Mouse (Mus musculus): ENCODE measurements around the gene Gls2. TPM values are rescaled to one million over a fixed set of nuclear protein-coding genes. Genes with fewer than 3 reads are reported as not detected.
"Not testable (repeated sequence)": the region's sequence is repeated elsewhere in the genome, so short reads cannot be mapped to it uniquely, and the experiment has no call there.

Gene Gls2
- 1 to 10 TPM; 2.5 to 4.2 (median 3.5) TPM for total RNA-seq (2022)

DNA sequence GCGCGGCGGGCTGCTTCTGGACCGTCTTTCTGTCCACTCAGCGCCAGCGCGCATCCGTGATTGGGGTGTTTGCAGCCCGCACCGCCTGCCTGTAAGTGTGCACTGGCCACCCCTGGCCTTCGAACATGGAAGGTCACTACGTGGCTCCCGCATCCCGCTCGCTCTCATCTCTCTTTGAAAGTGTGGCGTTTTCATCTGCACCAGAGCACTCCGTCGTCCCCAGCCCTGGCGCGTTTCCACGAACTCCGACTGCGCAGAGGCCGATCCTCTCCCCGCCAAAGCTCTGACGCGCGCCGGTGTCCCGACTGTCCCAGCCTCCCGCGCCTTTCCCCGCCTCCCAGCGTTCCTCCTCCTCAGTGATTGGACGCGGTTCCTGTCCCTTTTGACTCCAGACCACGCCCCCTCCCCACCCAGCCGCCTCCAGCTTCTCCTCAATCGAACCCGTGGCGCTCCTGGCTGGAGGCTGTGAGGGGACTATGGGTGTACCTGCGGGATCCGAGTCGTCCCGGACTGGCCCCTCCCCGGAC lies at the start of gene Gls2:
Gls2 (plus strand) TSS at position 434 of the 527 bp plus-strand sequence.
- DNase-seq = peak; percentile 97

DNA sequence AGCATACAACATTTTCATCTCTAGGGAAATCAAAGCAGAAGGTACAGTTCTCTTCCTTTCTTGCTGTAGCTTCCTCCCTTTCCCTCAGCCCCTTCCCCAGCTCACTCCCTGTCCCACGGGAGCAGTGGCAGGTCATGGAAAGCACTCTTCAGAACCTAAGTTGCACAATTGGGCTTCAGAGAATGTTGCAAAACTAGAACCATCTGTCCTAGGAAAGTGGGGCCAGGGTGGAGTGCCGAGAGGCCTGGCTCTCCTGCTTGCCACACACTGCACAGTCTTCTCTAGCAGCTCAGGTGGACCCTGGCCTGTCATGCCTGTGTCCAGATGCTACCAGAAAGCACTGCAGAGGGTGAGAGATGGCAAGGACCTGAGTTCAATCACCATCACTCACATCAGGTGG lies 49.3 kb upstream of the Gls2 start:
- peak; percentile 45 for DNase-seq

DNA sequence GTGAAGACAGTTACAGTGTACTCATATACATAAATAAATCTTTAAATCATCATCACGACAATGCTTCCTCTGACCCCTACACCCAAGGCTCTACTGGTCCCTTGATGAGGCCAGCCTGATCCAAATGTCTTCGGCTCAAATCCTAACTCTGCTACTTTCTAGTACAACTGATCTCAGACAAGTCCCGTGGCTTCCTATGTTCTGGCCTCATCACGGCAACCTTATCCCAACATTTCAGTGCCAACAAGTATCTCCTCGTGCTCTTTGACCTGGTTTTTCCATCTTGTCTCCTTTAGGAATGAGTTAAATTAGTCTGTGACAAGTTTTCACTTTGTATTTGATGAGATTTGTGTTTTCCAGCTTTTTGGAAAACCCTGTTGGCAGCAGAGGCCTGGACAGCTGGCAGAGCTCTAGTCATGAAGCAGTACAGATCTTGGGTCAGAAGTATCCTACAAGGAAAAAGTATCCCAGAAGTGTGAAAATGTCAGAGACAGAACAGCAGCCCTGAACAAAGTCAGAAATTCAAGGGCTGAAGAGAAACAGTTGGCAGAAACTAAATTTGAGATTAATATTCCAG lies 45.4 kb upstream of the Gls2 start:
- no peak for DNase-seq

DNA sequence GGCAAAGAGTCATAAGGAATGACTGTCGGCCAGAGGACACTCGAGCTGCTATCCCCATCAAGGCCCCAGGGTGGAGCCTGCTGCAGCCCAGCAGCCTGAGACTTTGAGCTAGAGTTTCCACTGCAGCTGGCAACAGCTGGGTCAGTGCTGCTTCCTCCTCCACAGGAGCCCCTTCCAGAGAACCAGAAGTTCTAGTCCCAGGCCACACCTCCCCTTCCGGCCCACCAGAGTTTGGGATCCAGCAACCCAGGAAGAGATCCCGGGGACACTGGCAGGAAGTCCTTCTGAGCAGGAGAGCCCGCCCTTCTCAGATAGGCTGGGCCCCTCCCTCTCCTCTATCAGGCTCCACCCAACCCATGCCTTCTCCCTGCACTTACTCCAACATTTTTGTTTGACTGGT lies 44.7 kb upstream of the Gls2 start:
- peak; percentile 87 for DNase-seq

DNA sequence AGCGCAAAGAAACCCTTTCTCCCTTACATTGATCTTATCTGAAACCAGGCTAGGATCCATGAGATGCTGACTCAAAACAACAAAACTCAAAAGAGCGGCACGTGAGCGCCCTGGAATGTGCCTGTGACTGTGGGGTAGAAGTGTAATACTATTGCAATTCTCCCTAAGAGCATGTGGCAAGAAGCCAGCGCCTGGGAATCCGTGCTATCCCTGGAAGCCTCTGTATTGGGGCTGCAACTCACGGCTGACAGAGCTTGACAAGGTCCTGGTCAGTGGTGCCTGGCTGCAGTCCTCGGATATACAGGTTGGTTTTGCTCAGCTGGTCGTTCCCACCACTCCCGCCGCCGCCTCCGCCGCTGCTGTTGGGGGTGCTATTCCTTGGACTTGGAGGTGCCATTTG lies 43.3 kb upstream of the Gls2 start:
- DNase-seq = peak; percentile 61

DNA sequence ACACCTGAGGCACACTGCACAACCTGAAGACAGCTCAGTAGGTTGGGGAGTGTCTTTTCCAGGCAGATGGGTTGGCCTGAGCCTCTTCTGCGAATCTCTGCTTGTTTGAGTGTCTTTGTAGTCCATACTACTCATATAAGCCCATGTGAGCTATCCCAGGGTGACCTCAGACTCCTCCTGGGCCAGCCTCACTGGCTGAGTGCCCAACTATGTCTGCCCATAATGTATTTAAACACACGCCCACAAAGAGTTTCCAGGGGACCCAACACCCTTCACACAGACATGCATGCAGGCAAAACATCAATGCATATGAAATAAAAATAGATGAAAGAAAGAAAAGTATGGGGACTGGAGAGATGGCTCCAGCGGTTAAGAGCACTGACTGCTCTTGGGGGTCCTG lies 40.3 kb upstream of the Gls2 start:
- no peak for DNase-seq

DNA sequence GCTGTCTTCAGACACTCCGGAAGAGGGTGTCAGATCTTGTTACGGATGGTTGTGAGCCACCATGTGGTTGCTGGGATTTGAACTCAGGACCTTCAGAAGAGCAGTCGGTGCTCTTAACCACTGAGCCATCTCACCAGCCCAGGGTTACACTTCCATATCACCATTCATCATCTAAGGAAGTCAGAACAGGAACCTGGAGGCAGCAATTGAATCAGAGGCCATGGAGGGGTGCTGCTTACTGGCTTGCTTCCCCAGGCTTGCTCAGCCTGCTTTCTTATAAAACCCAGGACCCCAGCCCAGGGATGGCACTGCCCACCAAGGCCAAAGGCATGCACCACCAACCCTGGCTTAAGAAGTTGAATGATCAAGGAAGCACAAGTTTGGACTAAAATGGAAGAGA lies 28.5 kb upstream of the Gls2 start:
- DNase-seq = not testable (repeated sequence)

- DNase-seq = no peak
Measured at GRCm38 (mm10) chr10:128167091-128167490, 27.2 kb upstream of the Gls2 start.

DNA sequence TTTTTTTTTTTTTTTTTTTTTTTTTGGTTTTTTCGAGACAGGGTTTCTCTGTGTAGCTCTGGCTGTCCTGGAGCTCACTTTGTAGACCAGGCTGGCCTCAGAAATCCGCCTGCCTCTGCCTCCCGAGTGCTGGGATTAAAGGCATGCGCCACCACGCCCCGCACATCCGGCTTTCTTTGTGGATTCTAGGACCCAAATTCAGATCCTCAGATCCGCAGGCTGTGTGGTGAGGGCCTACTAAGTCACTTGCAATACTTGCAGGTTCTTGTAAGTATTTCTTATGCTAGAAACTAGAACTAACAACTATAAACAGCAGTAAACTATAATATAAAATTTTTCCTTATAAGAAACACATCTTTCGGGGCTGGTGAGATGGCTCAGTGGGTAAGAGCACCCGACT lies 22.9 kb upstream of the Gls2 start:
- not testable (repeated sequence) for DNase-seq

GRCm38 (mm10) chr10:128175302-128175701 lies 19.0 kb upstream of the Gls2 start:
- no peak for DNase-seq

- DNase-seq = peak; percentile 44
Measured at GRCm38 (mm10) chr10:128175996-128176755, 18.1 kb upstream of the Gls2 start.

GRCm38 (mm10) chr10:128177316-128177715 lies 16.9 kb upstream of the Gls2 start:
- DNase-seq = no peak

- peak; percentile 17 for DNase-seq
Measured at GRCm38 (mm10) chr10:128179989-128180388, 14.3 kb upstream of the Gls2 start, which contains the start of gene Rbms2. Gene Rbms2 (minus strand): TSS chr10:128180297.

DNA sequence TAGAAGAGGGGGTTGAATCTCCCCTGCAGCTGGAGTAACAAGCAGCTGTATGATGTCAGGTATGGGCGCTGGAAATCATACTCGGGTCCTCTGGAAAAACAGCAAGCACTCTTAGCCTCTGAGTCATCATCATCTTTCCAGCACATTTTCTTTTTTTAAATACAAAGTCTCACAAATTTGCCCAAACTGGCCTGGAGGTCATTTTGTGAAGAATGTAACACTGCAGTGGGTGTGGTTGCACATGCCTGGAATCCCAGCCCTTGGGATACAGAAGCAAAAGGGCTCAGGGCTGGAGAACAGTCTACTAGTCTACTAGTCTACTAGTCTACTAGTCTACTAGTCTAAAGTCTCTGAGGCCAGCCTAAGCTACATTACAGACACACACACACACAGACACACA lies 10.0 kb upstream of the Gls2 start:
- no peak for DNase-seq

DNA sequence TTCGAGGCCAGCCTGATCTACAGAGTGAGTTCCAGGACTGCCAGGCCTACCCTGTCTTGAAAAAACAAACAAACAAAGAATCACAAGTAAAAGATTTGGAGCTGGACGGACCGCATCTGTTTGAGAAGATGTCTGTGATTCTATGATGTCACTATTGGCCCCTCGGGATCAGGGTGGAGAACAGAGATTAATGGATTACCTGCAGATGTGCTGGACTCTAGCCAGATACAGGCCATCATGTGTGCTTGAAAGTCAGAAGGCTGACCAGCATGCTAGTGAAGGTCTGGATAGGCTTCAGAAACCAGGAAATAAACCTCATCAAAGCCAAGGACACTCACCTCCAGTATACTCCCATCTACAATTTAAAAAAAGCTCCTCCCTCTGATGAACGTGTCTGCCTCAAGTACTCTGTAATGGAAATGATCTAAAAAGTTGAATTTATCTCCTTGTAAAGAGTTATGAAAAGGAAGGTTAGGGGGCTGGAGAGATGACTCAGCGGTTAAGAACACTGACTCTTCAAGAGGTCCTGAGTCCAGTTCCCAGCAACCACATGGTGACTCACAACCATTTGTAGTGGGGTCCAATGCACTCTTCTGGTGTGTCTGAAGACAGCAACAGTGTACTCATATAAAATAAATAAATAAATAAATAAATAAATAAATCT lies 8.8 kb upstream of the Gls2 start:
- DNase-seq = no peak

- peak; percentile 70 for DNase-seq
Measured at GRCm38 (mm10) chr10:128185959-128186358, 8.3 kb upstream of the Gls2 start.

DNA sequence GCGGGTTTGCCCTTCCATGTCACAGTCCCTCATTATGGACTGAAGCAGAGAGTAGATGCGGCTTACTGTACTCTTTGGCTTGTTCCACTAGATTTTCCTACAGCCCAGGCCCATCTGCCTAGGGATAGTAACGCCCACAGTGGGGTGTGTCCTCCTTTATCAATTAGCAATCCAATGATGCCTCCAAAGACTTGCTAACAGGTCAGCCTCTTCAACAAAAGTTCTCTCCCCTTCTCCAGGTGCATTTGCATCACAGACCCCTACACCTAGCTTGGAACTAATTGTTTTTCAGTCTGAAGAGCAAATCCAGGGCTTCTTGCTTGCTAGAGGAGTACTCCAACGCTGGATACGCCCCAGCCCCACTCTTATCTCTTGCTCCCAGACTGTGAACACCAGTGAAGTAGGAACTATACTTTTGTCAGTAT lies 7.1 kb upstream of the Gls2 start:
- DNase-seq = no peak

GRCm38 (mm10) chr10:128188242-128188877 lies 5.9 kb upstream of the Gls2 start:
- peak; percentile 55 for DNase-seq

GRCm38 (mm10) chr10:128191472-128191871 lies 2.8 kb upstream of the Gls2 start:
- DNase-seq = no peak

GRCm38 (mm10) chr10:128192030-128192766 lies 2.1 kb upstream of the Gls2 start:
- DNase-seq = not testable (repeated sequence)

- DNase-seq = no peak
Measured at GRCm38 (mm10) chr10:128193113-128193512, 1.1 kb upstream of the Gls2 start.
